Mouse (Mus musculus): ENCODE measurements around the gene Med1.

GRCm38 (mm10) chr11:98149786-98150624 lies 43.1 kb downstream of the Med1 start, which contains the start of gene Fbxl20:
- TF ChIP-seq POLR2A (IDR thresholded peaks at IDR 0.05; ENCODE audit: control insufficient read depth, extremely low read depth, insufficient read depth, low read length, poor library complexity) = 0 out of 2 replicates have a peak, but pooled peaks have one; percentile 27
- no peak for TF ChIP-seq CTCF (IDR thresholded peaks at IDR 0.05; ENCODE audit: borderline replicate concordance, control insufficient read depth, extremely low read depth, insufficient read depth, low read length, poor library complexity)
